Mouse (Mus musculus): Measurements from ENCODE around the gene Gipc2. TPM values are rescaled to one million over a fixed set of nuclear protein-coding genes. Genes with fewer than 3 reads are reported as not detected.

Gipc2 gene
- polyA plus RNA-seq, 1 experiment from 2014 or later, result 16.2 TPM

DNA sequence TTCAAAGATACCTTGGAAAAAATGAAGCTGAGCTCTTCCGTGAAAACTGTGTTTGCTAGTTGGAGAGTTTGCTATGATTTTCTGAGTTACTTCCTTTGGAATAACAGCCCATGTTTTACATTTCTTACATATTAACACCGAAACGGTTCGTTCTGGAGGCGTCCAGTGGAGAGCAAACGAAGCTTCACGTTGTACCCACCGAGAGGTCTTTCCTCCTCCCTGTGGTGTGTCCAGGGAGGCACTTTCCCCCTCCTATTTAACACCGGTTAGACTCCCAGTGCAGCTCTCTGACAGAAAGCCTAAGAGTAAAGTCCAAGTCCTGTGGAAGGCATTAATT is 1.0 kb downstream of the Gipc2 start:
- Histone ChIP-seq H3K36me3 (ENCODE audit: control insufficient read depth, insufficient read depth, low read length) (no peaks in the 10 kb centered on the region), H3K27ac (ENCODE audit: low read length) (peak overlapping the region; percentile 69), H3K9ac (ENCODE audit: low read depth, low read length) (peak overlapping the region; percentile 71), H3K4me2 (ENCODE audit: low read length) (peak overlapping the region; percentile 82), H3K9me3 (replicated peaks; ENCODE audit: control insufficient read depth, low read length, poor library complexity, severe bottlenecking) (no peaks in the 10 kb centered on the region), H3K4me3 (ENCODE audit: low read depth, low read length) (peak overlapping the region; percentile 48), H3K4me1 (ENCODE audit: control insufficient read depth, insufficient read depth, low read length) (peaks cover 9% of the 10 kb centered on the region; the same call in 1 of the 2 replicates), H3K27me3 (ENCODE audit: control insufficient read depth, insufficient read depth, low read depth, low read length) (no peaks in the 10 kb centered on the region)
- 24% methylated on average over 9 of the region's 9 CpGs for WGBS
- ATAC-seq, result no peak

DNA sequence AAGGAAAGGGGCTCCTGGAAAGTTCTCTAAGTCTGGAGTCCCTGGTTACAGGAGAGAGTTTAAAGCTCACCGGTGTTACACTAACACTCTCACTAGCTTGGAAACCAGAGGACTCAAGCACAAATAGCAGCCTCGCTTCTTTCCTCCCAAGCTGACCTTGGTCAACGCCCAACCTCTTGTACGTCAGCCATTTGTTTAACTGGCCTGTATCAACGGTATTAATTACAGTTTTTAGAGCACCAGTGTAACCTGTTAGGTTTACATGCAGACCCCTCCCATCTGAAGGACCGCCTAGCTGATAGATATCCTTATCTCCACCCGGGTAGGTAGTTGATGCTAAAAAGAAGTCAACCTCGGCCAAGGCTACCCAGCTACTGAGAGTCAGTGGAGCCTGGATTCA is 2.7 kb downstream of the Gipc2 start:
- no peak for ATAC-seq
- H3K27me3 ChIP-seq (ENCODE audit: control insufficient read depth, insufficient read depth, low read depth, low read length), result no peaks in the 10 kb centered on the region
- H3K36me3 ChIP-seq (ENCODE audit: control insufficient read depth, insufficient read depth, low read length), result no peaks in the 10 kb centered on the region
- H3K27ac ChIP-seq (ENCODE audit: low read length), result no peak overlapping the region
- WGBS, result 95% methylated on average over 8 of the region's 8 CpGs
- H3K9ac ChIP-seq (ENCODE audit: low read depth, low read length), result no peak overlapping the region
- H3K4me3 ChIP-seq (ENCODE audit: low read depth, low read length), result no peak overlapping the region
- no peaks in the 10 kb centered on the region for H3K9me3 ChIP-seq (replicated peaks; ENCODE audit: control insufficient read depth, low read length, poor library complexity, severe bottlenecking)
- H3K4me1 ChIP-seq (ENCODE audit: control insufficient read depth, insufficient read depth, low read length), result peaks cover 9% of the 10 kb centered on the region; the same call in 1 of the 2 replicates
- H3K4me2 ChIP-seq (ENCODE audit: low read length), result no peak overlapping the region

DNA sequence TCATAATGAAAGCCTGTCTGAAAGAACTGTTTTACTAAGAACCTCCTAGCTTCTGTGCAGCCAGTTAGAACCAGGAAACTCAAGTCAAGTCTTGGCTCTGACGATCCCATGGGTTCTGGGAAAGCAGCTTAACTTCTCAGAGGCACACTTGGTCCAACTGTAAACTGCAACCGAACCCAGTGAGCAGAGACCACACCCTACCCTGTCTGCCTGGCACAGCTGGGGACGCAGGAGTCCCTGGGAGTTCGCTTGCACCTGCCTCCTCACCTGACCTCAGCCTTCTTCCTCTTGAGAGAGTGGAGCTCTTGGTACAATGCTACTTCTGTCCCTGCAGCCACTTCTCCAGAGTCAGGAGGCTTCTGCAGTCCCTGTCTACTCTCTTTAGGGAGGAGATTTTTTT is 5.4 kb downstream of the Gipc2 start:
- Histone ChIP-seq H3K27me3 (ENCODE audit: control insufficient read depth, insufficient read depth, low read depth, low read length) (no peaks in the 10 kb centered on the region), H3K4me3 (ENCODE audit: low read depth, low read length) (no peak overlapping the region), H3K36me3 (ENCODE audit: control insufficient read depth, insufficient read depth, low read length) (no peaks in the 10 kb centered on the region), H3K4me2 (ENCODE audit: low read length) (no peak overlapping the region), H3K9me3 (replicated peaks; ENCODE audit: control insufficient read depth, low read length, poor library complexity, severe bottlenecking) (no peaks in the 10 kb centered on the region), H3K9ac (ENCODE audit: low read depth, low read length) (no peak overlapping the region), H3K27ac (ENCODE audit: low read length) (no peak overlapping the region), H3K4me1 (ENCODE audit: control insufficient read depth, insufficient read depth, low read length) (no peaks in the 10 kb centered on the region)
- ATAC-seq, result no peak
- WGBS, result 62% methylated on average over 4 of the region's 4 CpGs

DNA sequence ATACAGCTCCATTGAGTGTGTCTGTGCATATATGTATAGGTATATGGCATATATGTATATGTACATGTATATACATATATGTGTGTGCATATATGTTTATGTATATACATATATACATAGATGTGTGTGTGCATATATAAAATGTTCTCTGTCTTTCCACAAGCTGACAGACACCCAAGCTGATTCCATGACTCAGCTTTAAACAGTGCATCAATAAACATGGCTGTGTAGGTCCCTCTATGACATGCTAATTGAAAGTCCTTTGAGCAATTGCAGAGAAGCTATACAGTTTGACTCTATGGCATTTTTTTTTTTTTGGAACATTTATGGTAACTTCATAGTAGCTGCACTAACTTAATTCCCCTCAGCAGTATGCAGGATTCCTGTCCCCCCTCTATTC is 6.7 kb downstream of the Gipc2 start:
- Histone ChIP-seq H3K27me3 (ENCODE audit: control insufficient read depth, insufficient read depth, low read depth, low read length) (no peaks in the 10 kb centered on the region), H3K9ac (ENCODE audit: low read depth, low read length) (no peak overlapping the region), H3K4me2 (ENCODE audit: low read length) (no peak overlapping the region), H3K36me3 (ENCODE audit: control insufficient read depth, insufficient read depth, low read length) (no peaks in the 10 kb centered on the region), H3K4me3 (ENCODE audit: low read depth, low read length) (no peak overlapping the region), H3K27ac (ENCODE audit: low read length) (no peak overlapping the region), H3K4me1 (ENCODE audit: control insufficient read depth, insufficient read depth, low read length) (no peaks in the 10 kb centered on the region; the same call in 1 of the 2 replicates), H3K9me3 (replicated peaks; ENCODE audit: control insufficient read depth, low read length, poor library complexity, severe bottlenecking) (no peaks in the 10 kb centered on the region)
- ATAC-seq, result no peak

DNA sequence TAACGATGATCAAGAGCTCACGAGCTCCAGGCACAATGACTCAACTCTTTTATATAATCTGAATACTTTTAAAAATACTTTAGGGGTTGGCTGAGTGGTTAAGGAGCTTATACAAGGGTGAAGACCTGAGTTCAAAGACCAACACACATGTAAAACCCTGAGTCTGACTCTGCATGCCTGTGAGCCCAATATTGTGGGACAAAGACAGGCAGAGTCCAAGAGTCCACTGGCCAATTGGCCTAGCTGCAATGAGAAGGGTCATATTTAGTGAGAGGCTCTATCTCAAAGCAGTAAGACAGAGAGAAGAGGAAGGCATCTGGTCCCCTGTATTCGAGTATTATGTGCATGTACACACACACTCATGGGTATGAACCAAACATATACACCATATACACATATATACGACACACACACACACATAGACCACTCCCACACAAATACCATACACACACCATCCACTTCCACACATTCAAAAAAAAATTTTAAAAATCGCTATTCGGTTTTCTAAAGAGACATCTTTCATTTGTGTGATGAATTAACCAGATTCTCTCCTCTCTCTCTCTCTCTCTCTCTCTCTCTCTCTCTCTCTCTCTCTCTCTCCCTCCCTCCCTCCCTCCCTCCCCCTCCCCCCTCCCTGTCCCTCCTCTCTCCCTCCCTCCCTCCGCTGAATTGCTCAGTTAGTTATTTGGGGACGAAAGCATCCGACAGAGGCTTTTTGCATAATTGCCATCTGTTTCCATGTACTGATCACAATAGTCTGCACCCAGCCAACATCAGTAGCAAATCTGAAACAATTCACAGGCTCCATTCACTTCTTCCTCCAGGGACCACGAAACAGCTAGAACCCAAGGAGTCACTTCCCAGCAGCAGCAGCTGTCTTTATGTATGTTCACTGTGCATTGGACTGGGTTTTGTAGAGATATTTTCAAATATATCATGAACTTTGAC is 7.4 kb downstream of the Gipc2 start:
- Histone ChIP-seq H3K36me3 (ENCODE audit: control insufficient read depth, insufficient read depth, low read length) (no peaks in the 10 kb centered on the region), H3K27ac (ENCODE audit: low read length) (no peak overlapping the region), H3K9me3 (replicated peaks; ENCODE audit: control insufficient read depth, low read length, poor library complexity, severe bottlenecking) (no peaks in the 10 kb centered on the region), H3K9ac (ENCODE audit: low read depth, low read length) (no peak overlapping the region), H3K4me3 (ENCODE audit: low read depth, low read length) (no peak overlapping the region), H3K4me1 (ENCODE audit: control insufficient read depth, insufficient read depth, low read length) (no peaks in the 10 kb centered on the region; the same call in 1 of the 2 replicates), H3K4me2 (ENCODE audit: low read length) (no peak overlapping the region), H3K27me3 (ENCODE audit: control insufficient read depth, insufficient read depth, low read depth, low read length) (no peaks in the 10 kb centered on the region)
- no peak for ATAC-seq
- WGBS, result 62% methylated on average over 10 of the region's 10 CpGs

DNA sequence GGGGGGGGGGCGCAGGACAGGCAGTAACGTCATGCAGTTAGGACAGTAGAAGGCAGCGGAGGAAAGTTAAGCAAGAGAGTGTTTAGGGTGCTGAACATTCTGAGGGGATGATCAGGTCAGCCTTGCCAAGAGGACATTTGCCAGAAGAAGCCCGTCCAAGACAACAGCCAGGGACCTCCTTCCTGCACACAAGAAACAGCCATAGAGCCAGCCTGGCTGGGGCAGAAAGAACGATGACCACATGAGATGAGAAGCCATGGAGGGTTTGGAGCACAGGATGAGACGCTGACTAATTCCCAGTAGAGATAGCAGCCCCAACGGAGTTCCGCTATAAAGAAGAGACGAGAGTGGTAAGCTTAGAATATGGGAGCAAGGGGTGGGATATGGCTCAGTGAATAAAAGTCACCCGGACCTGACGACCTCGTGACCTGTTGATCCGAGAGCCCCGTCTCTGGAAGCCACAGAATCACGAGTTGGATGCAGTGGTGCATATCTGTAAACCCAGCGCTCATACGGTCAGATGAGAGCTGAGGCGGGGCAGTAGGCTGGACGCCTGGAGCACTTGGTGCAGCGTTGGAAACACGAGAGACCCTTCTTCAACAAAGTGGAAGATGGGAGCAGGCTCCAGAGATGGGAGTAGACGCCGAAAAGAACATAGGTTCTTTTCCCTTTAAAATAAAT is 9.1 kb downstream of the Gipc2 start:
- 61% methylated on average over 23 of the region's 23 CpGs for WGBS
- Histone ChIP-seq H3K4me2 (ENCODE audit: low read length) (no peak overlapping the region), H3K36me3 (ENCODE audit: control insufficient read depth, insufficient read depth, low read length) (no peaks in the 10 kb centered on the region), H3K27me3 (ENCODE audit: control insufficient read depth, insufficient read depth, low read depth, low read length) (no peaks in the 10 kb centered on the region), H3K4me3 (ENCODE audit: low read depth, low read length) (no peak overlapping the region), H3K4me1 (ENCODE audit: control insufficient read depth, insufficient read depth, low read length) (no peaks in the 10 kb centered on the region; the same call in 1 of the 2 replicates), H3K9me3 (replicated peaks; ENCODE audit: control insufficient read depth, low read length, poor library complexity, severe bottlenecking) (no peaks in the 10 kb centered on the region), H3K27ac (ENCODE audit: low read length) (no peak overlapping the region), H3K9ac (ENCODE audit: low read depth, low read length) (no peak overlapping the region)
- no peak for ATAC-seq

DNA sequence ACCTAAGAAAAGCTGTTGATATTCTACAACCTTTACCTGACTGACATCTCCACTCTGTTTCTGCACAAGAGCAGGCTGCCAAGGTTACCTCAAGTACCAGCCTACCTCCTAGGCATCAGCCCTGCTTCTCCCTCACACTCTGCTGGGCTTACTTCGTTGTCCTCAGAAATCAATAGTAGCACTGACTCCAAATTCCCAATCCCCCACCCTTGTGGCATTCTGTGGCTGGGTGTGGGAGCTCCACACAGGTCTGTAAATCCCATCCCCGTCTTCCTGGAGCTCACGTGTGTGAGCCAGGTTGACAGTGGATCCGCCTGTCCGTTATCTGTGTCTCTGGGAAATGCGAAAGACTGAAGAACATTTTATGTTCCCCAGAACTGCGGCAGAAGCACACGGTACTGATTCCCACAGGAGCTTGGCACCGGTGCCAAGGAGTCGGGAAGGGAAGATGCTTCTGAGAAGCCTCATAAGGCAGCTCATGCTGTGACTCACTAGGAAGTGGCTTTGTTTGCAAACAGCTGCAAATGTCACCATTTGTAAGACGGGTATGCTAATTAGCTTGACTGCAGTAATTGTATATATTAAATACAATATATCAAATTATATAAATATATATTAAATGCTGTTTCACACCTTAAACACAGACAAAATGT is 10.6 kb downstream of the Gipc2 start:
- peak overlapping the region; percentile 11; the same call in 1 of the 2 replicates for H3K4me2 ChIP-seq (ENCODE audit: low read length)
- H3K9ac ChIP-seq (ENCODE audit: low read depth, low read length), result no peak overlapping the region; the same call in 1 of the 2 replicates
- no peak for ATAC-seq

DNA sequence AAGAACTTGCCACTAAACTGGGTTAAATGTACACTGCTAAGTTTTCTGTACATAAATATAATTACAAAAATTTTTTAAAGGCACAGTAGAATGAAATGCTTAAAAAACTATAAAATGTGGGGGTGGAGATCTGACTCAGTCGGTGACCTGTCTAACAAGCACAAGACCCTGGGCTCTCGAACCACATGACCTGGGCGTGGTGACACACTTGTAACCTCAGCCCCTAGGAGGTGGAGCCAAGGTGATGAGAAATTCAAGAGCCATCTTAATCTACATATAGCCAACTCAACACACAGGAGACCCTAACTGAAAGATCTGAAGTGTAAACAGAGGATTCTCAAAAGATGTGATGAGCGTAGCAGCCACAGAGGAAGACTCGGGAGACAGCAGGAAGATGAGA is 11.9 kb downstream of the Gipc2 start:
- no peak overlapping the region for H3K4me2 ChIP-seq (ENCODE audit: low read length)
- no peaks in the 10 kb centered on the region for H3K9me3 ChIP-seq (replicated peaks; ENCODE audit: control insufficient read depth, low read length, poor library complexity, severe bottlenecking)
- H3K4me1 ChIP-seq (ENCODE audit: control insufficient read depth, insufficient read depth, low read length), result no peaks in the 10 kb centered on the region; the same call in 1 of the 2 replicates
- H3K36me3 ChIP-seq (ENCODE audit: control insufficient read depth, insufficient read depth, low read length), result no peaks in the 10 kb centered on the region
- 89% methylated on average over 5 of the region's 5 CpGs for WGBS
- no peaks in the 10 kb centered on the region for H3K27me3 ChIP-seq (ENCODE audit: control insufficient read depth, insufficient read depth, low read depth, low read length)
- no peak overlapping the region for H3K4me3 ChIP-seq (ENCODE audit: low read depth, low read length)
- no peak overlapping the region for H3K27ac ChIP-seq (ENCODE audit: low read length)
- ATAC-seq, result no peak
- no peak overlapping the region for H3K9ac ChIP-seq (ENCODE audit: low read depth, low read length)

More for the DNA sequence above, 10.6 kb downstream of the Gipc2 start:
- Histone ChIP-seq H3K27ac (ENCODE audit: low read length) (no peak overlapping the region), H3K4me3 (ENCODE audit: low read depth, low read length) (no peak overlapping the region), H3K4me1 (ENCODE audit: control insufficient read depth, insufficient read depth, low read length) (no peaks in the 10 kb centered on the region; the same call in 1 of the 2 replicates), H3K27me3 (ENCODE audit: control insufficient read depth, insufficient read depth, low read depth, low read length) (no peaks in the 10 kb centered on the region), H3K9me3 (replicated peaks; ENCODE audit: control insufficient read depth, low read length, poor library complexity, severe bottlenecking) (no peaks in the 10 kb centered on the region), H3K36me3 (ENCODE audit: control insufficient read depth, insufficient read depth, low read length) (no peaks in the 10 kb centered on the region)
- WGBS, result 41% methylated on average over 11 of the region's 11 CpGs

Measured in midbrain, embryonic 16.5 days (tissue).